Mouse (Mus musculus): Measurements from ENCODE around the gene Olfr155. TPM values are rescaled to one million over a fixed set of nuclear protein-coding genes. Genes with fewer than 3 reads are reported as not detected.

Gene Olfr155
- total RNA-seq, 2 experiments from 2014 or later, result not detected

GRCm38 (mm10) chr4:43884196-43884595 is 32.8 kb downstream of the Olfr155 start:
- no peak for DNase-seq (ENCODE audit: extremely low spot score in 1 of 2, low spot score in 1 of 2)

DNA sequence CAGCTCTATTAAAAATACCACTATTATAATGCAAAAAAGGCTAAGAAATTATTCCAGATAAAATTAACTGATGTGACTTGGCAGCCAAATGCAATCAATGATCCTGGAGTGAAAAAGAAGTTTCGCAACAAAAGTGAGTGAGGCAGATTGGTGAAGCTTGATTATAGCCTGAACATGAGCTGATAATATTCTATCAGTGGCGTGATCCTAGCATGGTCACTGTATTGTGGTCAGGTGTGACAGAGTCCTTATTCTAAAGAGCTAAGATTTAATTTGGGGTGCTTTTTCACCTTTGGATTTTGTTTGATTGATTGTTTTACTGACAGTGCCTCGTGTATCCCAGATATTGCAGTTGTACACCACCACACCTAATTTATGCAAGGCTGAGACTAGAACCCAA is 39.9 kb downstream of the Olfr155 start:
- no peak for DNase-seq (ENCODE audit: extremely low spot score in 1 of 2, low spot score in 1 of 2)

DNA sequence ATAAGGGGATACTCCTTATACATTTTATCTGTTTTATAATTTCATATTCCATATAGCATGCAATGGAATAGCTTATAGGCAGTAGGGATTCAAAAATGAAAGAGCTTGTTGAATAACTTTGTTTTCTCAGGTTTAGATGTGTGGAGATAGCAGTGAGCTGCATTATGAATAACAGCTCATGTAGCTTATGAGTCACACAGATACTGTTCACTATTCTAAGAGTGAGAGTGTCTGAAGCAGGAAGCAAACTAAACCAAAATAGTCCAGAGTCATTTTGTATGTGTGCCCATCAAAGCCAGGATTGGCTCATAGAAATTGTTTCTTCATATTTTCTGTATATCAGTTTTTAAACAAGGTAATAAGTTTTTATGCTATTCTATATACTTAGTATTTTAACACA is 45.8 kb downstream of the Olfr155 start:
- no peak for DNase-seq (ENCODE audit: extremely low spot score in 1 of 2, low spot score in 1 of 2)

DNA sequence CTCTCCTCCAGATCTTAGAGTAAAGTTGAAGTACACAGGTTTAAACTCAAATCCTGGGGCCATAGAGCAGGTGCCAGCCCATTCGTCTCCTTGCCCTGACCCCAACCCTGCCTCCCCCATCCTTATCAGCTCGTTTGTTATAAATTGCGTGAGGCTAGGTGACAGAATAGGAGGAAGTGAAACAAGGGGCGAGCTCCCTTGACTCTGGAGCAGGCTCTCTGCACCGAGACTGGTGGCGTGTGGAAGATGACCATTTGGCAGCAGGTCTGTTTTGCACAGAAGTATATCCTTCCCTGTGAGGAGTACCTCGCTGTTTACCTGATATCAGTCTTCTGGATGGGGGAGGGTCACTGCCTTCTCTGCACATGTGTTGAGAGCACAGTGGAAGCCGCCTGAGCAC is 47.8 kb downstream of the Olfr155 start:
- no peak for DNase-seq (ENCODE audit: extremely low spot score in 1 of 2, low spot score in 1 of 2)

GRCm38 (mm10) chr4:43903690-43904089 is 52.3 kb downstream of the Olfr155 start:
- DNase-seq (ENCODE audit: extremely low spot score in 1 of 2, low spot score in 1 of 2), result no peak

DNA sequence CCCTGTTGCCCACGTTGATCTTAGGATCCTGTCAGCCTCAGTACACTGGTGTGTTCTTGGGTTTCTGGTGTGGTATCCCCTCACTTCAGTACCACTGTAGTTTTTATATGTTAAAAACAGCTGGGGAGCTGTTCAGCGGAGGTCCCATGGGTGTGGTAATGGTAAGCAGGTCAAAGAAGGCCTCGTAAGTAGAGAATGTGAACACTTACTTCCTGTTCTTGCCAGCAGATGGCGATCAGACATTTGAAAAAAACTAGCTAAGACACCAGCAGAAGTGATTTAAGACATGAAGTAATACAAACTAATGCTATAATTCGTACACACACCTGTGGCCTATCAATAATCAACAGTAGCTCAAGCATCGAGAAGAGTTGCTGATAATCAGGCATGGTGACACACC is 55.1 kb downstream of the Olfr155 start:
- DNase-seq (ENCODE audit: extremely low spot score in 1 of 2, low spot score in 1 of 2), result peak; percentile 11 to 60

Other genes starting within 250 kb of the Olfr155 start
- 10 to 100 TPM; 44.3 to 58.4 TPM for gene Npr2, start 219.6 kb upstream of the Olfr155 start, total RNA-seq (2021)
- 1 to 10 TPM; 1.4 to 1.5 TPM for gene Spag8, start 198.0 kb upstream of the Olfr155 start, total RNA-seq (2021)
- 10 to 100 TPM; 36.6 to 38.8 TPM for gene Hint2, start 195.1 kb upstream of the Olfr155 start, total RNA-seq (2021)
- 10 to 100 TPM; 66.5 to 70.9 TPM for gene Tmem8b, start 182.6 kb upstream of the Olfr155 start, total RNA-seq (2021)
- gene Fam221b, start 182.4 kb upstream of the Olfr155 start, total RNA-seq (2021), result 1 to 10 TPM; 1.2 to 1.3 TPM
- not detected for gene Olfr70, start 150.8 kb upstream of the Olfr155 start, total RNA-seq (2021)
- not detected for gene Olfr71, start 141.3 kb upstream of the Olfr155 start, total RNA-seq (2021)
- 1 to 10 TPM in 1 of 2 experiments, under 1 TPM in 1; 0.54 to 1.2 TPM for gene Hrct1, start 124.4 kb upstream of the Olfr155 start, total RNA-seq (2021)
- gene Spaar, start 121.5 kb upstream of the Olfr155 start, total RNA-seq (2021), result 1 to 10 TPM in 1 of 2 experiments, under 1 TPM in 1; 0.57 to 1.1 TPM
- not detected for gene Olfr159, start 80.6 kb upstream of the Olfr155 start, total RNA-seq (2021)
- not detected for gene Olfr156, start 27.7 kb upstream of the Olfr155 start, total RNA-seq (2021)
- gene Olfr157, start 11.4 kb upstream of the Olfr155 start, total RNA-seq (2021), result not detected
- gene Reck, start 24.0 kb downstream of the Olfr155 start, total RNA-seq (2021), result 1 to 10 TPM; 5.2 to 6.0 TPM
- gene Glipr2, start 105.8 kb downstream of the Olfr155 start, total RNA-seq (2021), result 1 to 10 TPM; 2.2 to 3.1 TPM
- gene Ccin, start 131.9 kb downstream of the Olfr155 start, total RNA-seq (2021), result not detected
- 100 to 1,000 TPM; 273 to 308 TPM for gene Clta, start 152.9 kb downstream of the Olfr155 start, total RNA-seq (2021)
- 10 to 100 TPM; 46.3 to 47.5 TPM for gene Gne, start 232.6 kb downstream of the Olfr155 start, total RNA-seq (2021)

Measured in layer of hippocampus, postnatal 25 days (tissue).